ENCODE assay signal across 15 mouse cellular contexts in the genomic region with DNA sequence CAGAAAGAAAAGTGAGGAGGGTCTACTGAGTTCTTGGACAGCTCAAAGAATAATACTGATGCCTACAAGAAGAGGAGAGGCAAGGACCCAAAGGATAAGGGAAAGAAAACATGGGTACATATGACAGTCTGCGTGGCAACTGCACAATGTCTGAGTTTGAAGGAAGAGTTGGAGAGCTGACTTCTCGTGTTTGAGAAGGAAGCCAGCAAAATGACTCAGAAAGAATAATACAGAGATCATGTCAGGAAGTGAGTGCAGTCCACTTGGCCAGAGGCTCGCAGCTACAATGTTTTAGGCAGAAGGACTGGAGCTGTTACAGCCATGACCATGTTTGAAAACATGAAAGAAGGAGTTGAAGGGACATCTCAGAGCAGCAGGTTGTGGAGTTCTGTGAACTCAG. TPM values are rescaled to one million over a fixed set of nuclear protein-coding genes. Genes with fewer than 3 reads are reported as not detected.
DNase-seq lines count a peak whose midpoint lies in the region; ATAC-seq and TF ChIP-seq lines count a peak whose summit lies in the region.
"Had no signal": no experiment of that assay in that cellular context is flagged by ENCODE, and none has a peak within 500 bp of the region (broad histone marks: within the 10 kb centered on the region; RNA-seq: fewer than 3 reads in every experiment).

No protein-coding gene starts in this region.

- no peak for TF ChIP-seq EP300 in liver, postnatal 0 days (IDR thresholded peaks at IDR 0.05; ENCODE audit: low read depth)

- no peaks in the 10 kb centered on the region for H3K9me3 ChIP-seq in liver, postnatal 0 days (ENCODE audit: low read length)
- H3K9me3 ChIP-seq in heart, embryonic 14.5 days (ENCODE audit: control insufficient read depth, low read length): no peaks in the 10 kb centered on the region
- no peaks in the 10 kb centered on the region for H3K9me3 ChIP-seq in neural tube, embryonic 15.5 days (replicated peaks)
- H3K9me3 ChIP-seq: megakaryocyte, embryonic 14.5 days had no signal

- no peaks in the 10 kb centered on the region for H3K36me3 ChIP-seq in liver, postnatal 0 days (replicated peaks; ENCODE audit: insufficient read depth, low read length)
- H3K36me3 ChIP-seq in heart, embryonic 14.5 days (ENCODE audit: control insufficient read depth, insufficient read depth, low read length): 0 out of 2 replicates have a peak, but pooled peaks cover 5% of the 10 kb centered on the region
- H3K36me3 ChIP-seq in neural tube, embryonic 15.5 days: 0 out of 2 replicates have a peak, but pooled peaks cover 5% of the 10 kb centered on the region

- WGBS in liver, postnatal 0 days (ENCODE audit: insufficient replicate concordance): 65% methylated on average over 3 of the region's 3 CpGs
- WGBS in heart, embryonic 14.5 days: 59% methylated on average over 3 of the region's 3 CpGs
- 84% methylated on average over 3 of the region's 3 CpGs for WGBS in neural tube, embryonic 15.5 days

- TF ChIP-seq CTCF in liver, postnatal 0 days (IDR thresholded peaks at IDR 0.05; ENCODE audit: low read depth): no peak
- TF ChIP-seq CTCF in layer of hippocampus, adult 2 months (conservative IDR thresholded peaks at IDR 0.05): no peak

- peaks cover 6% of the 10 kb centered on the region; the same call in 1 of the 2 replicates for H3K4me1 ChIP-seq in liver, postnatal 0 days (ENCODE audit: insufficient read depth)
- H3K4me1 ChIP-seq in heart, embryonic 14.5 days (ENCODE audit: control insufficient read depth in 2 of 2, insufficient read depth in 2 of 2, low read length in 2 of 2): peaks cover 44 to 58% of the 10 kb centered on the region in 2 experiments
- H3K4me1 ChIP-seq in neural tube, embryonic 15.5 days: peaks cover 65% of the 10 kb centered on the region

- no peaks in the 10 kb centered on the region for H3K27me3 ChIP-seq in liver, postnatal 0 days (ENCODE audit: insufficient read depth, low read length)
- H3K27me3 ChIP-seq in heart, embryonic 14.5 days (ENCODE audit: control insufficient read depth, insufficient read depth, low read length): no peaks in the 10 kb centered on the region
- H3K27me3 ChIP-seq in neural tube, embryonic 15.5 days (replicated peaks): no peaks in the 10 kb centered on the region
- H3K27me3 ChIP-seq: megakaryocyte, embryonic 14.5 days had no signal

- ATAC-seq in liver, postnatal 0 days: no peak
- ATAC-seq in heart, embryonic 14.5 days (ENCODE audit: insufficient number of reproducible peaks, insufficient read depth, low FRiP score, low read depth): no peak
- ATAC-seq in neural tube, embryonic 15.5 days (ENCODE audit: low FRiP score): no peak
- ATAC-seq in CD4-positive, CD25-positive, alpha-beta regulatory T cell, adult 4 months: no peak

- H3K4me3 ChIP-seq in liver, postnatal 0 days (ENCODE audit: low read depth, low read length): no peak overlapping the region
- no peak overlapping the region for H3K4me3 ChIP-seq in heart, embryonic 14.5 days (ENCODE audit: control insufficient read depth in 1 of 2, insufficient read depth in 1 of 2, low read depth in 1 of 2, low read length in 2 of 2)
- H3K4me3 ChIP-seq in neural tube, embryonic 15.5 days (replicated peaks): no peak overlapping the region
- no peak overlapping the region for H3K4me3 ChIP-seq in layer of hippocampus, adult 2 months
- H3K4me3 ChIP-seq: megakaryocyte, embryonic 14.5 days had no signal

- DNase-seq in heart, adult 18-20 months: peak; percentile 49 to 57
- no peak for DNase-seq in heart, postnatal 25 days (ENCODE audit: low spot score)
- DNase-seq in liver, postnatal 0 days: no peak
- DNase-seq in liver: no peak
- DNase-seq in layer of hippocampus, adult 2 months (ENCODE audit: low spot score in 2 of 2): no peak
- DNase-seq: adrenal gland, postnatal 10 days; B cell, adult 2 months; embryo, embryonic 11 days; kidney, adult 11 months; thymus, postnatal 4 days had no signal

- intact Hi-C loops in heart, postnatal 25 days (cut with DNase I): loop anchor here (5.0 kb wide), 2 partner anchors 53 to 173 kb away; a partner anchor contains a TSS

- no peak overlapping the region for H3K9ac ChIP-seq in liver, postnatal 0 days (replicated peaks)
- no peak overlapping the region for H3K9ac ChIP-seq in heart, embryonic 14.5 days (ENCODE audit: low read length)
- no peak overlapping the region for H3K9ac ChIP-seq in neural tube, embryonic 15.5 days (replicated peaks)
- H3K9ac ChIP-seq: liver, embryonic 14.5 days had no signal

- H3K4me2 ChIP-seq in liver, postnatal 0 days (ENCODE audit: low read depth, low read length): no peak overlapping the region
- H3K4me2 ChIP-seq in heart, embryonic 14.5 days (ENCODE audit: low read length): no peak overlapping the region
- H3K4me2 ChIP-seq in neural tube, embryonic 15.5 days: no peak overlapping the region

- H3K27ac ChIP-seq in liver, postnatal 0 days (ENCODE audit: low read depth): 0 out of 2 replicates have a peak overlapping the region, but pooled peaks have one; percentile 34
- peak overlapping the region; percentile 48 to 49; a peak in 2 of 4 replicates for H3K27ac ChIP-seq in heart, embryonic 14.5 days (replicated peaks in 1 of 2; ENCODE audit: control insufficient read depth in 1 of 2, insufficient read depth in 1 of 2, low read depth in 2 of 2, low read length in 2 of 2)
- H3K27ac ChIP-seq in neural tube, embryonic 15.5 days (replicated peaks): peak overlapping the region; percentile 80
- no peak overlapping the region for H3K27ac ChIP-seq in layer of hippocampus, adult 2 months
- H3K27ac ChIP-seq: liver, embryonic 14.5 days had no signal

RNA-seq across cellular contexts. Expression of a gene that starts 53.4 kb away (rescaled TPM):
- total RNA-seq in heart, adult 18-20 months (2021): 1 to 10 TPM; 4.7 to 5.4 TPM
- 1 to 10 TPM; 5.0 to 8.0 TPM for total RNA-seq in heart, postnatal 25 days (2021)
- polyA plus RNA-seq in liver, postnatal 0 days (2015; fragmentation: Nextera tagmentation; extraction: Ambion mirVana): 2.3 TPM in 2 replicates
- 10.2 and 10.8 TPM in 2 replicates for polyA plus RNA-seq in heart, embryonic 14.5 days (2014; fragmentation: Nextera tagmentation; extraction: Ambion mirVana)
- polyA plus RNA-seq in neural tube, embryonic 15.5 days (2015; fragmentation: Nextera tagmentation; extraction: Ambion mirVana): 3.8 and 9.4 TPM in 2 replicates
- 10 to 100 TPM; 35.5 to 37.9 TPM for polyA plus RNA-seq in CD4-positive, CD25-positive, alpha-beta regulatory T cell, adult 4 months (2017; shearing (Covaris generic))
- 1 to 10 TPM; 2.5 to 2.6 TPM for total RNA-seq in layer of hippocampus, adult 2 months (2021)

Comparison
In these comparisons a context has a peak if more than half of its experiments do, and no peak if none do; other contexts are left out.
1. DNase-seq: peak in heart, adult 18-20 months (2 of 2); none in heart, postnatal 25 days (single experiment), liver, postnatal 0 days (single experiment), liver (single experiment) and layer of hippocampus, adult 2 months (0 of 2).